Mouse (Mus musculus): ENCODE results near the gene Mier2. TPM values are rescaled to one million over a fixed set of nuclear protein-coding genes. Genes with fewer than 3 reads are reported as not detected.

Gene Mier2
- 10 to 100 TPM; 30.9 to 33.0 TPM for polyA plus RNA-seq (2017; shearing (Covaris generic))

GRCm38 (mm10) chr10:79554330-79555237, at the start of gene Mier2:
Gene Mier2, minus strand, starts transcription at chr10:79555199.

GRCm38 (mm10) chr10:79587061-79587751, 32.2 kb upstream of the Mier2 start, which contains the start of gene Theg:
Gene Theg, minus strand, starts transcription at chr10:79587331.

GRCm38 (mm10) chr10:79533126-79533911, 21.7 kb downstream of the Mier2 start, which contains the start of gene Plpp2:
Gene Plpp2, minus strand, starts transcription at chr10:79533796.

Other genes starting within 250 kb of the Mier2 start
- gene Vmn2r82, start 198.7 kb downstream of the Mier2 start, polyA plus RNA-seq (2017; shearing (Covaris generic)), result under 1 TPM in 1 of 2 experiments, not detected in 1; 0.23 TPM
- under 1 TPM in 1 of 2 experiments, not detected in 1; 0.09 TPM for gene Vmn2r83, start 86.5 kb downstream of the Mier2 start, polyA plus RNA-seq (2017; shearing (Covaris generic))
- 1 to 10 TPM; 3.2 to 4.2 TPM for gene Plpp2, start 21.4 kb downstream of the Mier2 start, polyA plus RNA-seq (2017; shearing (Covaris generic))
- not detected for gene Theg, start 32.1 kb upstream of the Mier2 start, polyA plus RNA-seq (2017; shearing (Covaris generic))
- gene C2cd4c, start 58.8 kb upstream of the Mier2 start, polyA plus RNA-seq (2017; shearing (Covaris generic)), result not detected
- gene Shc2, start 82.7 kb upstream of the Mier2 start, polyA plus RNA-seq (2017; shearing (Covaris generic)), result under 1 TPM in 1 of 2 experiments, not detected in 1; 0.05 TPM
- gene Odf3l2, start 90.5 kb upstream of the Mier2 start, polyA plus RNA-seq (2017; shearing (Covaris generic)), result not detected
- gene Madcam1, start 109.4 kb upstream of the Mier2 start, polyA plus RNA-seq (2017; shearing (Covaris generic)), result under 1 TPM; 0.32 to 0.51 TPM
- gene Tpgs1, start 114.2 kb upstream of the Mier2 start, polyA plus RNA-seq (2017; shearing (Covaris generic)), result 10 to 100 TPM; 58.4 to 61.8 TPM
- gene Cdc34, start 127.0 kb upstream of the Mier2 start, polyA plus RNA-seq (2017; shearing (Covaris generic)), result 100 to 1,000 TPM; 104 to 107 TPM
- gene Gzmm, start 133.8 kb upstream of the Mier2 start, polyA plus RNA-seq (2017; shearing (Covaris generic)), result 1 to 10 TPM; 1.2 to 1.5 TPM
- gene Bsg, start 149.3 kb upstream of the Mier2 start, polyA plus RNA-seq (2017; shearing (Covaris generic)), result 100 to 1,000 TPM; 226 to 283 TPM
- under 1 TPM; 0.13 to 0.23 TPM for gene Hcn2, start 161.4 kb upstream of the Mier2 start, polyA plus RNA-seq (2017; shearing (Covaris generic))
- 10 to 100 TPM; 29.5 to 32.3 TPM for gene Polrmt, start 191.4 kb upstream of the Mier2 start, polyA plus RNA-seq (2017; shearing (Covaris generic))
- gene Fgf22, start 199.9 kb upstream of the Mier2 start, polyA plus RNA-seq (2017; shearing (Covaris generic)), result under 1 TPM; 0.12 to 0.33 TPM
- gene Rnf126, start 211.8 kb upstream of the Mier2 start, polyA plus RNA-seq (2017; shearing (Covaris generic)), result 10 to 100 TPM; 47.0 to 58.4 TPM
- under 1 TPM; 0.55 to 0.81 TPM for gene Fstl3, start 222.1 kb upstream of the Mier2 start, polyA plus RNA-seq (2017; shearing (Covaris generic))
- under 1 TPM; 0.23 to 0.55 TPM for gene Prss57, start 235.8 kb upstream of the Mier2 start, polyA plus RNA-seq (2017; shearing (Covaris generic))
- gene Palm, start 238.4 kb upstream of the Mier2 start, polyA plus RNA-seq (2017; shearing (Covaris generic)), result 1 to 10 TPM; 2.1 to 3.4 TPM

All from activated CD4-positive, CD25-positive, alpha-beta regulatory T cell (primary cell).